Mouse (Mus musculus) ES-Bruce4 (cell line): ENCODE measurements around the gene Zc3h14.

Source experiments
- CTCF ChIP-seq: IDR thresholded peaks from one replicate; pipeline ENCODE4 v1.8.1; 2011; ENCODE audit warnings: low read depth, low read length
- EP300 ChIP-seq: IDR thresholded peaks from 2 replicates; pipeline ENCODE4 v1.6.1; 2011; ENCODE audit warnings: low read depth, low read length; ENCODE audit not compliant: insufficient read depth
- POLR2A ChIP-seq: IDR thresholded peaks from one replicate; pipeline ENCODE4 v1.8.1; 2011; ENCODE audit warnings: low read length; ENCODE audit not compliant: insufficient read depth

- TF ChIP-seq CTCF (no peak), POLR2A (no peak), EP300 (0 out of 2 replicates have a peak, but pooled peaks have one; percentile 31)
These were observed 20.7 kb upstream of the Zc3h14 start for GRCm38 (mm10) chr12:98726078-98726477.
